ENCODE assay signal across 13 mouse cellular contexts in genomic region chr7:126005274-126005673, GRCm38 (mm10).
A peak's percentile ranks its signal among the peaks of the same experiment; 100 is the strongest.
DNase-seq lines count a peak whose midpoint lies in the region; ATAC-seq and TF ChIP-seq lines count a peak whose summit lies in the region.
"Had no signal": no experiment of that assay in that cellular context is flagged by ENCODE, and none has a peak within 500 bp of the region (broad histone marks: within the 10 kb centered on the region; RNA-seq: fewer than 3 reads in every experiment).

No protein-coding gene starts in this region.

- no peak for TF ChIP-seq CTCF in layer of hippocampus, adult 2 months (conservative IDR thresholded peaks at IDR 0.05)

- 42% methylated on average over 5 of the region's 5 CpGs for WGBS in midbrain, embryonic 10.5 days
- 16% methylated on average over 5 of the region's 5 CpGs for WGBS in midbrain, embryonic 16.5 days
- 30% methylated on average over 5 of the region's 5 CpGs for WGBS in hindbrain, embryonic 13.5 days
- WGBS in midbrain, embryonic 14.5 days = 19% methylated on average over 5 of the region's 5 CpGs

- H3K27ac ChIP-seq in midbrain, embryonic 10.5 days (replicated peaks) = peak overlapping the region; percentile 64
- no peak overlapping the region for H3K27ac ChIP-seq in midbrain, embryonic 16.5 days (ENCODE audit: low read length)
- peak overlapping the region; percentile 40 for H3K27ac ChIP-seq in hindbrain, embryonic 13.5 days
- H3K27ac ChIP-seq in midbrain, embryonic 14.5 days (replicated peaks; ENCODE audit: low read depth, low read length) = peak overlapping the region; percentile 32; the same call in 1 of the 2 replicates
- no peak overlapping the region for H3K27ac ChIP-seq in layer of hippocampus, adult 2 months
- H3K27ac ChIP-seq: embryonic facial prominence, embryonic 15.5 days; limb, embryonic 15.5 days had no signal

- H3K4me3 ChIP-seq in midbrain, embryonic 10.5 days = no peak overlapping the region
- H3K4me3 ChIP-seq in midbrain, embryonic 16.5 days (ENCODE audit: low read depth, low read length) = no peak overlapping the region
- H3K4me3 ChIP-seq in hindbrain, embryonic 13.5 days = no peak overlapping the region
- H3K4me3 ChIP-seq in midbrain, embryonic 14.5 days (replicated peaks; ENCODE audit: low read depth, low read length) = no peak overlapping the region
- no peak overlapping the region for H3K4me3 ChIP-seq in layer of hippocampus, adult 2 months
- H3K4me3 ChIP-seq: embryonic facial prominence, embryonic 15.5 days; limb, embryonic 15.5 days had no signal

- no peak; the same call in 1 of the 2 replicates for ATAC-seq in midbrain, embryonic 16.5 days
- no peak for ATAC-seq in hindbrain, embryonic 13.5 days (ENCODE audit: low FRiP score)
- no peak for ATAC-seq in midbrain, embryonic 14.5 days (ENCODE audit: low FRiP score, low TSS enrichment)

- H3K4me2 ChIP-seq in midbrain, embryonic 16.5 days (ENCODE audit: low read length) = no peak overlapping the region
- H3K4me2 ChIP-seq in hindbrain, embryonic 13.5 days = no peak overlapping the region
- H3K4me2 ChIP-seq in midbrain, embryonic 14.5 days (ENCODE audit: low read length) = no peak overlapping the region
- H3K4me2 ChIP-seq: embryonic facial prominence, embryonic 15.5 days; limb, embryonic 15.5 days had no signal

- no peak for DNase-seq in midbrain, embryonic 10.5 days (ENCODE audit: low spot score)
- peak; percentile 52 for DNase-seq in midbrain, embryonic 14.5 days
- no peak for DNase-seq in thymus, adult 18-20 months
- DNase-seq in layer of hippocampus, adult 2 months (ENCODE audit: low spot score in 2 of 2) = no peak
- no peak for DNase-seq in kidney, postnatal 36 days
- DNase-seq: cerebellum, postnatal 10 days; kidney, adult 18-20 months; kidney, postnatal 25 days; lung, postnatal 10 days had no signal

- H3K36me3 ChIP-seq in midbrain, embryonic 10.5 days = no peaks in the 10 kb centered on the region
- H3K36me3 ChIP-seq in midbrain, embryonic 16.5 days (ENCODE audit: control insufficient read depth, insufficient read depth, low read length) = no peaks in the 10 kb centered on the region
- H3K36me3 ChIP-seq in hindbrain, embryonic 13.5 days = no peaks in the 10 kb centered on the region
- H3K36me3 ChIP-seq in midbrain, embryonic 14.5 days (ENCODE audit: control insufficient read depth, insufficient read depth, low read length) = no peaks in the 10 kb centered on the region
- H3K36me3 ChIP-seq: embryonic facial prominence, embryonic 15.5 days; limb, embryonic 15.5 days had no signal

- H3K4me1 ChIP-seq in midbrain, embryonic 10.5 days = peaks cover 61% of the 10 kb centered on the region
- peaks cover 5% of the 10 kb centered on the region; the same call in 1 of the 2 replicates for H3K4me1 ChIP-seq in midbrain, embryonic 16.5 days (ENCODE audit: control insufficient read depth, insufficient read depth, low read length)
- H3K4me1 ChIP-seq in hindbrain, embryonic 13.5 days (replicated peaks) = peaks cover 48% of the 10 kb centered on the region
- peaks cover 19% of the 10 kb centered on the region for H3K4me1 ChIP-seq in midbrain, embryonic 14.5 days (ENCODE audit: control insufficient read depth, insufficient read depth, low read length)

- H3K9me3 ChIP-seq in midbrain, embryonic 10.5 days (replicated peaks) = no peaks in the 10 kb centered on the region
- no peaks in the 10 kb centered on the region for H3K9me3 ChIP-seq in midbrain, embryonic 16.5 days (replicated peaks; ENCODE audit: control insufficient read depth, low read length, poor library complexity, severe bottlenecking)
- no peaks in the 10 kb centered on the region for H3K9me3 ChIP-seq in hindbrain, embryonic 13.5 days
- H3K9me3 ChIP-seq in midbrain, embryonic 14.5 days (ENCODE audit: control insufficient read depth, low read length) = no peaks in the 10 kb centered on the region
- H3K9me3 ChIP-seq: embryonic facial prominence, embryonic 15.5 days; limb, embryonic 15.5 days had no signal

- H3K27me3 ChIP-seq in midbrain, embryonic 10.5 days (ENCODE audit: low read depth, poor library complexity, severe bottlenecking) = no peaks in the 10 kb centered on the region
- no peaks in the 10 kb centered on the region for H3K27me3 ChIP-seq in midbrain, embryonic 16.5 days (ENCODE audit: control insufficient read depth, insufficient read depth, low read depth, low read length)
- no peaks in the 10 kb centered on the region for H3K27me3 ChIP-seq in hindbrain, embryonic 13.5 days
- H3K27me3 ChIP-seq in midbrain, embryonic 14.5 days (ENCODE audit: control insufficient read depth, insufficient read depth, low read length) = no peaks in the 10 kb centered on the region
- H3K27me3 ChIP-seq: embryonic facial prominence, embryonic 15.5 days; limb, embryonic 15.5 days had no signal

- H3K9ac ChIP-seq in midbrain, embryonic 16.5 days (ENCODE audit: low read depth, low read length) = no peak overlapping the region
- no peak overlapping the region for H3K9ac ChIP-seq in hindbrain, embryonic 13.5 days
- no peak overlapping the region for H3K9ac ChIP-seq in midbrain, embryonic 14.5 days (replicated peaks; ENCODE audit: low read length)
- H3K9ac ChIP-seq: embryonic facial prominence, embryonic 15.5 days; limb, embryonic 15.5 days had no signal

Comparison
In these comparisons a context has a peak if more than half of its experiments do, and no peak if none do; other contexts are left out.
1. H3K27ac ChIP-seq: peak in midbrain, embryonic 10.5 days (single experiment), hindbrain, embryonic 13.5 days (single experiment) and midbrain, embryonic 14.5 days (single experiment); none in midbrain, embryonic 16.5 days (single experiment) and layer of hippocampus, adult 2 months (single experiment).